Mouse (Mus musculus) bone marrow, adult 2 months (tissue): ENCODE data around the gene Sinhcaf.

ENCODE experiments used
- CTCF ChIP-seq: fragments of 200-500 bp; IDR thresholded peaks from 2 replicates; pipeline ENCODE4 v1.5.1; 2011; ENCODE audit warnings: low read length, control low read depth; ENCODE audit not compliant: control insufficient read depth, insufficient read depth
- POLR2A ChIP-seq: fragments of 200-500 bp; IDR thresholded peaks from 2 replicates; pipeline ENCODE4 v1.6.1; 2011; ENCODE audit warnings: low read depth, mild to moderate bottlenecking, control low read depth, low read length, borderline replicate concordance; ENCODE audit not compliant: control insufficient read depth

DNA sequence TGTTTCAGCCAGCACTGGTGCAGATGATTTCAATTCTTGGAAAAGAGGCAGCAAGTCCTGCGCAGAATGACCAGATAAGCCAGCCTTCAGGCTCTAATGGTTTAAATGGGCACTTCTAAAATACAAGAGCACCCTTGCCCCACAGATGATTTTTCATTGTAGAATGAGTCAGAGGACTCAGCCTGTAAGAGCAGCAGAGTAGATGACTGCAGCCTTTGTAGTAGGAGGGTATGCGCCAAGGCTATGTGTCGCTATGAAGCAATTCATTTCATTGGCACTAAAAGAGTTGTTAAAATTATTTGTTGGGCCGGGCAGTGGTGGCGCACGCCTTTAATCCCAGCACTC is 49.8 kb downstream of the Sinhcaf start:
- TF ChIP-seq CTCF = no peak
- no peak for TF ChIP-seq POLR2A
